9 mouse cellular contexts compared by ENCODE assay signal in the genomic region with DNA sequence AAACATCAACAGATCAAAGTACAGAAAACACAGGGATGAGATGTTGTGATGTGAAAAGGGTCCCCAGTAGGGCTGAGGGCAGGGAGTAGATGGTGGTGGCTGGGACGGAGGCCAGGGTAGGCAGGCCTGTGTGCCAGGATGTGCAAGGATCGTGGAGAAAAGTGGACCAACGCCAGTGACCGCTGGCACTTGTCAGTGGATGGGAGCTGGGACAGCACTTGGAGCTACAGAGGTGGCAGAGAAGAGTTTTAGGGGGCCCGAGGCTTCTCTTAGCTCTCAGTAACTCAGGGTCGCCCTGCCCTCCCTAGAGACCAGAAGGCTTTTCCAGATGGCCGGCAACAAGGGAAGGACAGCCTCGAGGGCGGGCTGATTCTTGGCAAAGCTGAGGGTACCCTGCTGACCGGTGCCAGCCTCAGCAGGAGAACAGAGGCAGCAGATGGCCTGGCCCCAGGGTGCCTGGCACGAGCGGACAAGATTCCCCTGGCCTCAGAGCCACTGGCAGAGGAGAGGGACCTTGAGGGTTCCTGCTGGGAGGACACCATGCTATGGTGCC. TPM values are rescaled to one million over a fixed set of nuclear protein-coding genes. Genes with fewer than 3 reads are reported as not detected.
DNase-seq lines count a peak whose midpoint lies in the region; ATAC-seq and TF ChIP-seq lines count a peak whose summit lies in the region.
"Had no signal": no experiment of that assay in that cellular context is flagged by ENCODE, and none has a peak within 500 bp of the region (broad histone marks: within the 10 kb centered on the region; RNA-seq: fewer than 3 reads in every experiment).

No protein-coding gene starts in this region.

- no peak overlapping the region for H3K4me3 ChIP-seq in midbrain, embryonic 10.5 days
- no peak overlapping the region for H3K4me3 ChIP-seq in midbrain, embryonic 13.5 days (replicated peaks)
- no peak overlapping the region for H3K4me3 ChIP-seq in forebrain, embryonic 12.5 days (replicated peaks)
- H3K4me3 ChIP-seq in thymus, adult 2 months (ENCODE audit: control insufficient read depth, insufficient read depth, low read length) = no peak overlapping the region

- H3K9me3 ChIP-seq in midbrain, embryonic 10.5 days (replicated peaks) = no peaks in the 10 kb centered on the region
- no peaks in the 10 kb centered on the region for H3K9me3 ChIP-seq in midbrain, embryonic 13.5 days
- H3K9me3 ChIP-seq in forebrain, embryonic 12.5 days = no peaks in the 10 kb centered on the region

- H3K4me2 ChIP-seq in midbrain, embryonic 13.5 days (replicated peaks) = no peak overlapping the region
- no peak overlapping the region for H3K4me2 ChIP-seq in forebrain, embryonic 12.5 days
- H3K4me2 ChIP-seq: lung, embryonic 14.5 days had no signal

- no peak overlapping the region; the same call in 1 of the 2 replicates for H3K9ac ChIP-seq in midbrain, embryonic 13.5 days (replicated peaks)
- H3K9ac ChIP-seq in forebrain, embryonic 12.5 days = no peak overlapping the region
- H3K9ac ChIP-seq: lung, embryonic 14.5 days had no signal

- TF ChIP-seq CTCF in thymus, adult 2 months (IDR thresholded peaks at IDR 0.05; ENCODE audit: borderline replicate concordance, control insufficient read depth, extremely low read depth, insufficient read depth, low read length, poor library complexity) = no peak

- TF ChIP-seq POLR2A in thymus, adult 2 months (IDR thresholded peaks at IDR 0.05; ENCODE audit: control insufficient read depth, extremely low read depth, insufficient read depth, low read length, poor library complexity) = no peak

- DNase-seq in midbrain, embryonic 10.5 days (ENCODE audit: low spot score) = no peak
- DNase-seq in cerebellum, adult 11-12 months = peak; percentile 98
- DNase-seq in layer of hippocampus, adult 8-10 months (ENCODE audit: low spot score in 2 of 2) = peak; percentile 70 to 71
- DNase-seq in urinary bladder, adult 18-20 months (ENCODE audit: low spot score in 2 of 2) = no peak
- no peak for DNase-seq in thymus, adult 2 months
- no peak for DNase-seq in embryo, embryonic 10 days (ENCODE audit: low spot score)
- DNase-seq: lung, embryonic 14.5 days had no signal

- H3K27ac ChIP-seq in midbrain, embryonic 10.5 days (replicated peaks) = 0 out of 2 replicates have a peak overlapping the region, but pooled peaks have one; percentile 6
- H3K27ac ChIP-seq in midbrain, embryonic 13.5 days = no peak overlapping the region
- H3K27ac ChIP-seq in forebrain, embryonic 12.5 days = 0 out of 2 replicates have a peak overlapping the region, but pooled peaks have one; percentile 19
- H3K27ac ChIP-seq in thymus, adult 2 months (ENCODE audit: control insufficient read depth, insufficient read depth, low read length) = no peak overlapping the region

- no peak for ATAC-seq in midbrain, embryonic 13.5 days
- ATAC-seq in forebrain, embryonic 12.5 days (ENCODE audit: low FRiP score) = no peak

- H3K27me3 ChIP-seq in midbrain, embryonic 10.5 days (ENCODE audit: low read depth, poor library complexity, severe bottlenecking) = peaks cover 98% of the 10 kb centered on the region
- H3K27me3 ChIP-seq in midbrain, embryonic 13.5 days = peaks cover 32% of the 10 kb centered on the region
- H3K27me3 ChIP-seq in forebrain, embryonic 12.5 days = peaks cover 62% of the 10 kb centered on the region
- H3K27me3 ChIP-seq in thymus, adult 2 months (ENCODE audit: control insufficient read depth, insufficient read depth, low read length) = peaks cover 22% of the 10 kb centered on the region

- H3K4me1 ChIP-seq in midbrain, embryonic 10.5 days = peaks cover 81% of the 10 kb centered on the region
- H3K4me1 ChIP-seq in midbrain, embryonic 13.5 days (replicated peaks) = peaks cover 55% of the 10 kb centered on the region
- H3K4me1 ChIP-seq in forebrain, embryonic 12.5 days = peaks cover 61% of the 10 kb centered on the region
- H3K4me1 ChIP-seq in thymus, adult 2 months (replicated peaks; ENCODE audit: control insufficient read depth, insufficient read depth, low read length) = peaks cover 11% of the 10 kb centered on the region

- peaks cover 9% of the 10 kb centered on the region; the same call in 1 of the 2 replicates for H3K36me3 ChIP-seq in midbrain, embryonic 10.5 days
- no peaks in the 10 kb centered on the region; the same call in 1 of the 2 replicates for H3K36me3 ChIP-seq in midbrain, embryonic 13.5 days
- H3K36me3 ChIP-seq in forebrain, embryonic 12.5 days (replicated peaks) = no peaks in the 10 kb centered on the region
- no peaks in the 10 kb centered on the region for H3K36me3 ChIP-seq in thymus, adult 2 months (ENCODE audit: control insufficient read depth, insufficient read depth, low read length)

- WGBS in midbrain, embryonic 10.5 days = 58% methylated on average over 12 of the region's 12 CpGs
- WGBS in midbrain, embryonic 13.5 days = 58% methylated on average over 12 of the region's 12 CpGs
- 67% methylated on average over 12 of the region's 12 CpGs for WGBS in forebrain, embryonic 12.5 days
- 89% methylated on average over 12 of the region's 12 CpGs for WGBS in thymus, adult 2 months

RNA-seq across cellular contexts. Expression of a gene that starts 32.7 kb away (rescaled TPM):
- polyA plus RNA-seq in midbrain, embryonic 10.5 days (2016; fragmentation: Nextera tagmentation; extraction: Ambion mirVana) = 0.89 and 1.6 TPM in 2 replicates
- polyA plus RNA-seq in midbrain, embryonic 13.5 days (2015; fragmentation: Nextera tagmentation; extraction: Ambion mirVana) = 7.0 and 8.5 TPM in 2 replicates
- 5.2 and 5.7 TPM in 2 replicates for polyA plus RNA-seq in forebrain, embryonic 12.5 days (2016; fragmentation: Nextera tagmentation; extraction: Ambion mirVana)
- 100 to 1,000 TPM; 212 to 220 (median 217) TPM for total RNA-seq in layer of hippocampus, adult 8-10 months (2022)
- 0.32 and 0.55 TPM in 2 replicates for polyA plus RNA-seq in thymus, adult 2 months (2012; rRNA removed)

RNA-seq across cellular contexts. Expression of a gene that starts 43.1 kb away (rescaled TPM):
- polyA plus RNA-seq in midbrain, embryonic 10.5 days (2016; fragmentation: Nextera tagmentation; extraction: Ambion mirVana) = 0.25 and 0.28 TPM in 2 replicates
- 0.88 and 1.2 TPM in 2 replicates for polyA plus RNA-seq in midbrain, embryonic 13.5 days (2015; fragmentation: Nextera tagmentation; extraction: Ambion mirVana)
- 0.50 and 0.79 TPM in 2 replicates for polyA plus RNA-seq in forebrain, embryonic 12.5 days (2016; fragmentation: Nextera tagmentation; extraction: Ambion mirVana)
- total RNA-seq in layer of hippocampus, adult 8-10 months (2022) = under 1 TPM in 1 of 4 experiments, not detected in 3; 0.29 TPM
- not detected in 2 replicates for polyA plus RNA-seq in thymus, adult 2 months (2012; rRNA removed)

Comparison
In these comparisons a context has a peak if more than half of its experiments do, and no peak if none do; other contexts are left out.
1. H3K27ac ChIP-seq: peak in midbrain, embryonic 10.5 days (single experiment) and forebrain, embryonic 12.5 days (single experiment); none in midbrain, embryonic 13.5 days (single experiment) and thymus, adult 2 months (single experiment).
2. DNase-seq: peak in cerebellum, adult 11-12 months (single experiment) and layer of hippocampus, adult 8-10 months (2 of 2); none in midbrain, embryonic 10.5 days (single experiment), urinary bladder, adult 18-20 months (0 of 2), thymus, adult 2 months (single experiment) and embryo, embryonic 10 days (single experiment).